Mouse (Mus musculus): Measurements from ENCODE around the gene Zc3h7a. TPM values are rescaled to one million over a fixed set of nuclear protein-coding genes. Genes with fewer than 3 reads are reported as not detected.

Zc3h7a gene
- polyA plus RNA-seq, 1 experiment from 2014 or later, result 75.8 TPM

DNA sequence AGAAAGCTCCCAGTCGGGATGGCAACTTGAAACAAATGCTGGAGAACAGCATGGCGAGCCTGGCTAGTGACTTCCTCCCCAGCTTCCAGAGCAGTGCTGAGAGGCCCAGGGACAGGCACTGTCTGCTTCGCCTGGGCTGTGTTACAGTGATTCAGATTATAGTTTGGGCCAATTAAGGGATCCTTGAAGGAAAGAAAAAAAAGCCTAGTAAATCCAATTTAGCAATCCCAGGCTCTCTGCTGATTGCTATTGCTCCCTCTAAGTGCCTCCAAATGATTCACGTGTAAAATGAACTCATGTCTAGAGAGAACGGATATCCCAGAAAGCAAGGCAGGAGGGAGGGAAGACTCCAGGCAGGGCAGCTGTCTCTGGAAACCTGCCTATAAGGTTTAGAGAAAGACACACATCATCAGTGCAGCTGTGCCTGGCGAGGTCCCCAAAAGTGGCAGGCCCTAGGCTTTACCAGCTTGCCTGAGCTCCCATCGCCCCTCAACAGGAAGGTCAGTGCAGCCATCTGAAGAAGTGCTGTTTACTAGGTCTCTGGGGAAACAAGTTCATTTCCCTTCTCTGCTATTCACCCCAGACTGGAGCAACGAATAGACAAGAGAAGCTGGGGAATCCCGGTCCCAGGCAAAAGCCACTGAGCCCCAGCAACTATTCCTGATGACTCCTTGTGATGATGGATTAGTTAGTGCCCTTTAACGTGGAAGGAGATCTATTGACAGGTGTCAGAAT is 85.2 kb downstream of the Zc3h7a start:
- no peak overlapping the region for H3K4me3 ChIP-seq
- 84% methylated on average over 10 of the region's 10 CpGs for WGBS
- peaks cover 5% of the 10 kb centered on the region; the same call in 1 of the 2 replicates for H3K4me1 ChIP-seq
- peaks cover 74% of the 10 kb centered on the region for H3K36me3 ChIP-seq
- H3K27ac ChIP-seq (replicated peaks), result no peak overlapping the region
- H3K27me3 ChIP-seq (ENCODE audit: low read depth, poor library complexity, severe bottlenecking), result no peaks in the 10 kb centered on the region
- DNase-seq (ENCODE audit: low spot score), result no peak
- H3K9me3 ChIP-seq (replicated peaks), result no peaks in the 10 kb centered on the region

DNA sequence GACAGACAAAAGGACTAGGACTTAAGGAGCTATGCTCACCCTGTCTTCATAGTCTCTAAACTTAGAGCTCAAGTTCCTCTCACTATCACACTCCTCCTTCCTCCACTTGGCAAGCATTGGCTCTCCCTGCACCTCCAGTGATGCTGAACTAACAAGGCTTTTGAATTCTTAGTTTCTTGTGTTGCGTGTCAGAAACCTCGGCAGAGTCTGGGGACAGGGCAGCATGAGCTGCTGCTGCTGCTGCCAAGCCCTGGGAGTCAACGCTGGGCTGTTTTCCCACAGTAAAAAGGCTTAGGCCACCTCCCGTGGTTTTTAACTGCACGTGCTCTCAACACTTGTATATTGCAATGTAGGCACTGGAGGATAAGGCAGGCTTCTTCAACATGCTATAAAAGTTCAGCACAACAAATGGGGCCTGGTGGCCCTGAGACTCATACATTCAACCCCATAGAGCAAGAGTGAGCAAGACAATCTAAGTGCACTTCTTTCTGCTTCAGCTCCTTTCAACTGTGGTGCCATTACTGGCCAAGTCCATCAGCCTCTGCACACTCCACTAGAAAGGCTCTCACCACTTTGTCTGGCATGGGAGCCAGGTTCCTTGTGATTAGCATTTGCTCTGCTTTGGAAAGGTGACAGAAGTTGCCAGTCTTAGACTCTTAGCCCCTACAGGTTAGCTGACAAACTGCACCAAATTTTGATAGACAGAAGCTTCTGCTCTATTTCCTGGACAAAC is 89.2 kb downstream of the Zc3h7a start:
- H3K27ac ChIP-seq (replicated peaks), result no peak overlapping the region
- H3K36me3 ChIP-seq, result peaks cover 94% of the 10 kb centered on the region
- H3K4me1 ChIP-seq, result peaks cover 5% of the 10 kb centered on the region; the same call in 1 of the 2 replicates
- no peak for DNase-seq (ENCODE audit: low spot score)
- 71% methylated on average over 5 of the region's 5 CpGs for WGBS
- H3K27me3 ChIP-seq (ENCODE audit: low read depth, poor library complexity, severe bottlenecking), result no peaks in the 10 kb centered on the region
- H3K9me3 ChIP-seq (replicated peaks), result no peaks in the 10 kb centered on the region
- no peak overlapping the region for H3K4me3 ChIP-seq

Small RNA genes within 50 kb of the gene (microRNA-seq; reads per million reads assigned to microRNA genes)
- 265 reads per million, percentile 62 among the genes with 10 or more reads in this experiment for gene Gm23935

Other genes with a start within 250 kb of the Zc3h7a start
- 86.7 and 106 TPM in 2 replicates for gene Snn, start 115.4 kb downstream of the Zc3h7a start, polyA plus RNA-seq (2016; fragmentation: Nextera tagmentation; extraction: Ambion mirVana)
- 97.9 and 106 TPM in 2 replicates for gene Litaf, start 110.2 kb downstream of the Zc3h7a start, polyA plus RNA-seq (2016; fragmentation: Nextera tagmentation; extraction: Ambion mirVana)
- 24.0 and 27.0 TPM in 2 replicates for gene Txndc11, start 41.7 kb downstream of the Zc3h7a start, polyA plus RNA-seq (2016; fragmentation: Nextera tagmentation; extraction: Ambion mirVana)
- gene Rsl1d1, start 26.9 kb upstream of the Zc3h7a start, polyA plus RNA-seq (2016; fragmentation: Nextera tagmentation; extraction: Ambion mirVana), result 248 and 283 TPM in 2 replicates
- 76.6 and 83.6 TPM in 2 replicates for gene Gspt1, start 77.9 kb upstream of the Zc3h7a start, polyA plus RNA-seq (2016; fragmentation: Nextera tagmentation; extraction: Ambion mirVana)
- gene Tnfrsf17, start 137.4 kb upstream of the Zc3h7a start, polyA plus RNA-seq (2016; fragmentation: Nextera tagmentation; extraction: Ambion mirVana), result 0.15 TPM in 1 of 2 replicates, not detected in the other
- gene Snx29, start 146.5 kb upstream of the Zc3h7a start, polyA plus RNA-seq (2016; fragmentation: Nextera tagmentation; extraction: Ambion mirVana), result 9.7 and 12.9 TPM in 2 replicates

All from midbrain, embryonic 10.5 days (tissue).